Mouse (Mus musculus) midbrain, embryonic 11.5 days (tissue): ENCODE results near the gene Cnrip1. TPM values are rescaled to one million over a fixed set of nuclear protein-coding genes. Genes with fewer than 3 reads are reported as not detected.
"Not testable (repeated sequence)": the region's sequence is repeated elsewhere in the genome, so short reads cannot be mapped to it uniquely, and the experiment has no call there.

ENCODE experiments used
- ATAC-seq: fragments of 200-750 bp; cut with Nextera tagmentation; 2 replicates; pipeline ENCODE4 v1.8.0; 2017; ENCODE audit warnings: moderate TSS enrichment, moderate library complexity; ENCODE audit not compliant: low FRiP score
- DNase-seq: peaks from one replicate; pipeline ENCODE4 v3.0.0; 2015; ENCODE audit warnings: low spot score; ENCODE audit errors: missing footprints
- H3K27ac ChIP-seq: fragments of 300-500 bp; sonication (generic); 2 replicates; pipeline ENCODE4 v1.5.1; 2014; ENCODE audit warnings: low read depth, low read length
- H3K27me3 ChIP-seq: fragments of 300-500 bp; sonication (generic); 2 replicates; pipeline ENCODE4 v1.6.1; 2014; ENCODE audit warnings: mild to moderate bottlenecking, low read length, moderate library complexity, mixed read lengths; ENCODE audit not compliant: control insufficient read depth, insufficient read depth
- H3K36me3 ChIP-seq: fragments of 300-500 bp; sonication (generic); 2 replicates; pipeline ENCODE4 v1.6.1; 2014; ENCODE audit warnings: mild to moderate bottlenecking, low read length, moderate library complexity, mixed read lengths; ENCODE audit not compliant: control insufficient read depth, insufficient read depth
- H3K4me1 ChIP-seq: fragments of 300-500 bp; sonication (generic); 2 replicates; pipeline ENCODE4 v1.6.1; 2014; ENCODE audit warnings: low read length; ENCODE audit not compliant: control insufficient read depth, insufficient read depth
- H3K4me2 ChIP-seq: fragments of 300-500 bp; sonication (generic); 2 replicates; pipeline ENCODE4 v1.6.1; 2014; ENCODE audit warnings: mild to moderate bottlenecking, moderate library complexity
- H3K4me3 ChIP-seq: fragments of 300-500 bp; sonication (generic); 2 replicates; pipeline ENCODE4 v1.5.1; 2014; ENCODE audit warnings: low read depth, low read length
- H3K9ac ChIP-seq: fragments of 300-500 bp; sonication (generic); 2 replicates; pipeline ENCODE4 v1.6.1; 2014; ENCODE audit warnings: low read length
- H3K9me3 ChIP-seq: fragments of 300-500 bp; sonication (generic); 2 replicates; pipeline ENCODE4 v1.6.1; 2016; ENCODE audit warnings: low read length; ENCODE audit not compliant: control insufficient read depth
- WGBS: fragments of 180-500 bp; shearing (Covaris S2); extraction: QIAGEN DNeasy Blood & Tissue Kit; methylation state at CpG from one replicate; pipeline ENCODE4 v1.1.7; 2014; 5-methylcytosine and 5-hydroxymethylcytosine counted together
- polyA plus RNA-seq: library from polyadenylated mRNA; unstranded; fragments of >200 nt; fragmentation: Nextera tagmentation; extraction: Ambion mirVana; gene quantifications from 2 replicates; pipeline ENCODE4 v1.2.1, GENCODE M21; 2014

Cnrip1 gene
- polyA plus RNA-seq, 1 experiment from 2014 or later: 25.1 TPM

DNA sequence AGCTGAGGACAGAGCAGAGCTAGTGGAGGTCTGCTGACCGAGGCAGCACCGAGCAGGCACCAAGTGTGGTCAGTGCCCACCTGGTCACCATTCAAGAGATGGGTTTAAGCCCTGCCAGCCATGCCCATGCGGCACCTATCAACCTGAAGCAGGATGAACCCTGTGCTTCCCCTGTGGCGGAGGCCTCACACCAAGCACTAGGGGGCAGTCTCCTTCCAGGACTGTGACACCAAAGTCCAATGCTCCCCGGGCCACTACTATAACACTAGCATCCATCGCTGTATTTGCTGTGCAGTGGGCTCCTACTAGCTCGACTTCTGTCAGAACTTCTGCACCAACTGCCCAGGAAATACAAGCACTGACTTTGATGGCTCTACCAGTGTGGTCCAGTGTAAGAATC, 32.1 kb upstream of the Cnrip1 start:
- no peaks in the 10 kb centered on the region for H3K9me3 ChIP-seq
- no peak overlapping the region for H3K4me3 ChIP-seq
- 83% methylated on average over 7 of the region's 7 CpGs for WGBS
- H3K27ac ChIP-seq: no peak overlapping the region
- no peaks in the 10 kb centered on the region for H3K36me3 ChIP-seq
- H3K4me1 ChIP-seq: no peaks in the 10 kb centered on the region
- ATAC-seq (no peak), DNase-seq (no peak)
- H3K4me2 ChIP-seq: no peak overlapping the region
- H3K27me3 ChIP-seq: no peaks in the 10 kb centered on the region
- H3K9ac ChIP-seq: no peak overlapping the region

DNA sequence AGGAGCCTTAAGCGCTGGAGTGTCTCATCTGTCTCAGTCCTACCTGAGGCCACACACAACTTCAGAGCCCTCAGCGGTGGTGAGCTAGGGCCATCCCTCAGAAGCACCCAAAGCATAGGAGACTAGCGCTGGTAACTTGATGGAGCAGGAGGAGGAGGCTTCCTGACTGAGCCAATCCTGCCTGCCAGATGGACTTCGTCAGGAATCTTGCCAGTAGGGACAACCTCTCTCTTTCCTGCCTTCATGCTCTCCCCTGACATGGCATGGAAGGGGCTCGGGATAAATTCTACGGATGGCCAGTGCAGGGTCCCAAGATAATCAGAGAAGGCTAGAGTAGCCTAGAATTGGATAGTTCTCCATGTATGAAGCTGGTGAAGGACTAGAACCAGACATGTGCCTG, 28.2 kb upstream of the Cnrip1 start:
- no peaks in the 10 kb centered on the region for H3K4me1 ChIP-seq
- H3K36me3 ChIP-seq: no peaks in the 10 kb centered on the region
- H3K27me3 ChIP-seq: no peaks in the 10 kb centered on the region
- no peak overlapping the region for H3K9ac ChIP-seq
- H3K4me2 ChIP-seq: no peak overlapping the region
- ATAC-seq: no peak
- no peak overlapping the region for H3K27ac ChIP-seq
- no peak overlapping the region for H3K4me3 ChIP-seq
- DNase-seq: no peak
- H3K9me3 ChIP-seq: no peaks in the 10 kb centered on the region
- 88% methylated on average over 6 of the region's 6 CpGs for WGBS

DNA sequence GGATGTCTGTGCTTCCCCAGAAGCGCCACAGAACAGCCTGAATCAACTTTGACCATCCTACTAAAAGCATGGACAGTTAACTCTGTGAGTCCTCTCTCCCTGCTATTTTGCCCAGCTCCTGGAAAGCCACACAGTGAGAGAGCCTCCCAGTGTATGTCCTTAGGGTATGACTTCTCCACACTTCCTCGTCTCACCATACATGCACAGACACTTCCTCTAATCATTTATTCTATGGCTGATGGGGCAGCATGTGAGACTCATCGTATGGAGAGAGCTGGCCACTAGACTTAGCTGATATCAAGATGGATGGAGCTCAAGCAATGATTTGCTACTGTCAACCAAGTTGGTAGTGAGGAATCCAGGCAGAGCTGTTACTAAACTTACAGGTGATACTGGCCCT, 27.4 kb upstream of the Cnrip1 start:
- Histone ChIP-seq H3K4me3 (no peak overlapping the region), H3K36me3 (no peaks in the 10 kb centered on the region), H3K9ac (no peak overlapping the region), H3K4me1 (no peaks in the 10 kb centered on the region), H3K9me3 (no peaks in the 10 kb centered on the region), H3K4me2 (no peak overlapping the region), H3K27ac (no peak overlapping the region), H3K27me3 (no peaks in the 10 kb centered on the region)
- DNase-seq: no peak
- ATAC-seq: no peak
- 83% methylated on average over 3 of the region's 3 CpGs for WGBS

DNA sequence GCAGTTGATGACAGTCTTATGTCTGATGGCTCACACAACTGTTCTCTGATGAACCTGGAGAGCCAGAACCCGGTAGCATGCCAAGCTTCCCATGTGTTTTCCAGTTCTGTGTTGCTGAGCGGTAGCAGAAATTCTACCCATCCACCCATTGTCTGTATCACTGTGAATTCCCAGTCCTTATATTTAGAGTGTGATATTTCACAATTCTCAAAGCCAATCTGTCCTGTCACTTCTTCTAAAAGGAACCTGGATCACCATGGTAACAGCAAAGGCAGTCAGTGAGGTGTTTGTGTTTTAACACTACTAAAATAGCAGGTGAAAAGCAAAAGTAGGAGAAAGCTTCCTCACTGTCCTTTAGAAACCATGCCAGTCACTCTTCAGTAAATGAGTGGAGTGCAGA, 5.6 kb upstream of the Cnrip1 start:
- Histone ChIP-seq H3K27ac (no peak overlapping the region), H3K4me2 (no peak overlapping the region), H3K4me3 (no peak overlapping the region), H3K9me3 (no peaks in the 10 kb centered on the region), H3K36me3 (no peaks in the 10 kb centered on the region), H3K27me3 (no peaks in the 10 kb centered on the region), H3K9ac (no peak overlapping the region), H3K4me1 (no peaks in the 10 kb centered on the region)
- ATAC-seq (no peak), DNase-seq (no peak)
- 91% methylated on average over 2 of the region's 2 CpGs for WGBS

DNA sequence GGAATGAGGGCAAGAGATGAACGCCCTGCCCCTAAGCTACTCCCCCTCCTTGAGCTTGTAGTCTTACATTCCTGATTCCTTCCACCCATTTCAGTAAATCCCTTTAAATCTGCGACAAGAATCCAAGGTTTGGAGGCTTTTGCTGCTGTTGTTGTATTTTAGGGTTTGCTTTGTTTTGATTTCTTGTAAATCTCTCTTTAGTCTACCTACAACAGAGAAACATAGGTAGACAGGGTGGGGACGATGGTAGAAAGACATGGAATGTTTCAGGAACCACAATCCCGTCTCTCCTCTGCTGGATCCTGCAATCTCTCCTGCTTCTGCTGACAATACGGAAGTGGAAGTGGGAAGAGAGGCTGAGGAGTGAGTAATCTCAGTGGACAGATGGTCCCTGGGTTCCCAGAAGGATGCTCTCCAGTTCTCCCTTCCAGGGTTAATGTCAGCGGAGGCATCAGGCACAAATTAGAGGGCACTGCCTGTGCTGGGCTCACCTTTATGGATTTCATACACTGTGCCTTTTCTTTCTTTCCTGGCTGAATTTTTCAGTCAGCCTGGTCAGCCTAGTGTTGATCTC, 1.2 kb downstream of the Cnrip1 start:
- DNase-seq (no peak), ATAC-seq (peak; percentile 33)
- Histone ChIP-seq H3K36me3 (no peaks in the 10 kb centered on the region), H3K4me1 (peaks cover 8% of the 10 kb centered on the region), H3K4me2 (peak overlapping the region; percentile 78), H3K27ac (peak overlapping the region; percentile 14; the same call in 1 of the 2 replicates), H3K9ac (peak overlapping the region; percentile 85), H3K9me3 (no peaks in the 10 kb centered on the region), H3K27me3 (no peaks in the 10 kb centered on the region), H3K4me3 (peak overlapping the region; percentile 59)
- WGBS: 19% methylated on average over 6 of the region's 6 CpGs

DNA sequence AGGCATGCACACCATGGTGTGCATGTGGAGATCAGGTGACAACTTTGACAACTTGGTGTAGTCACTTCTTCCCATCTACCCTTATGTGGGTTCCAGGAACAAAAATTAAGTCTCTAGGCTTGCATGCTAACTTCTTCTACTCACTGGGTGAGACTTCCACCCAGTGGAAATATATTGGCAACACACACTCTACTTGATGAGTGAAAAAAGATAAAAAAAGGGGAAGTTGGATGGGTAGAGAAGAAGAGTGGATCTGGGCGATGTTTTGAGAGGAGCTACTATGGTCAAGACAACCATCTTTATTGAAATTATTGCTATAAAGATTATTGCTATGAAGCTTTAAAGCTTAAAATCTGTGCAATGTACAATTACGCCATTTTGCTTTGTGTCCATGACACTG, 18.0 kb downstream of the Cnrip1 start:
- H3K27ac ChIP-seq, H3K36me3 ChIP-seq, H3K27me3 ChIP-seq, H3K4me2 ChIP-seq, DNase-seq, H3K9ac ChIP-seq, H3K4me1 ChIP-seq, ATAC-seq, H3K9me3 ChIP-seq, H3K4me3 ChIP-seq: not testable (repeated sequence)
- WGBS: 93% methylated on average over 2 of the region's 2 CpGs

DNA sequence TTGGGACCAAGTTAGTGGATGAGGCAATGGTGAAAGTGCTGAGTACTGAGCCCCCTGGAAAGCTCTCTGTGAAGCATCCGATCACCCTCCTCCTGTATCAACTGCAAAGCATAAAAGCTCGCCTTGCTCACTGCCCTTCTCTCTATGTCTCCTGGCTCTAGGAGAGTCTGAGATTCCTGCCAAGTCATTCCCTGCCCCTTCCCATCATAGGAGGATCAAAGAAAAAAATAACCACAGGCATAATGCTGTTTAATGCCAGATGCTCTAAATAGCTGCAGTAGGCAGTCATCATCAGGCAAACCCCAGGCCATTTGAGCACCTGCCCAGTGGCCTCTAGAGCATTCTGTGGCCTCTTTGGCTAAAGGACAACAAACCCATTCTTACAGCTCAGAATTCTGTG, 24.3 kb downstream of the Cnrip1 start:
- no peaks in the 10 kb centered on the region for H3K27me3 ChIP-seq
- H3K27ac ChIP-seq: no peak overlapping the region
- no peaks in the 10 kb centered on the region for H3K4me1 ChIP-seq
- H3K9ac ChIP-seq: no peak overlapping the region
- H3K9me3 ChIP-seq: no peaks in the 10 kb centered on the region
- WGBS: 94% methylated on average over 2 of the region's 2 CpGs
- DNase-seq (no peak), ATAC-seq (no peak)
- H3K4me3 ChIP-seq: no peak overlapping the region
- no peaks in the 10 kb centered on the region for H3K36me3 ChIP-seq
- H3K4me2 ChIP-seq: no peak overlapping the region

DNA sequence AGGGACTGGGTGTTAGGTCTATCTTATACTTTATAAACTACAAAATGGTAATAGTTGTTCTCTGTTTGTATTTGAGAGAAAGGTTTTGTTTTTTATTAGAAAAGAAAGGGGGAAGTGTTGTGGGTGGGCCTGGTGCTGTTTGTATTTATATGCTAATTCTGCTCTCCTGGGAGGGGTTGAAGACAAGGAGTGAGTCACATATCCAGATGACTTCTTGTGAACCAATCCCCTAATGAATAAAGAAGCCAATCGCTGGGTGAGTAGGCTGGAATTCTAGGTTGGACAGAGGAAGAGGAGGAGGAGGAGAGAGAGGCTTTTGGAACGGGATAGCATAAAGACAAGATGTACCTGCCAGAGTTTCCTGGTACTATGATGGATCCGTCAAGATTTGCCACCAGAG, 30.7 kb downstream of the Cnrip1 start:
- Histone ChIP-seq H3K4me3 (no peak overlapping the region), H3K4me2 (no peak overlapping the region), H3K4me1 (no peaks in the 10 kb centered on the region), H3K9me3 (no peaks in the 10 kb centered on the region), H3K27ac (no peak overlapping the region), H3K27me3 (no peaks in the 10 kb centered on the region), H3K9ac (no peak overlapping the region), H3K36me3 (no peaks in the 10 kb centered on the region)
- WGBS: 69% methylated on average over 3 of the region's 3 CpGs
- DNase-seq (no peak), ATAC-seq (no peak)

DNA sequence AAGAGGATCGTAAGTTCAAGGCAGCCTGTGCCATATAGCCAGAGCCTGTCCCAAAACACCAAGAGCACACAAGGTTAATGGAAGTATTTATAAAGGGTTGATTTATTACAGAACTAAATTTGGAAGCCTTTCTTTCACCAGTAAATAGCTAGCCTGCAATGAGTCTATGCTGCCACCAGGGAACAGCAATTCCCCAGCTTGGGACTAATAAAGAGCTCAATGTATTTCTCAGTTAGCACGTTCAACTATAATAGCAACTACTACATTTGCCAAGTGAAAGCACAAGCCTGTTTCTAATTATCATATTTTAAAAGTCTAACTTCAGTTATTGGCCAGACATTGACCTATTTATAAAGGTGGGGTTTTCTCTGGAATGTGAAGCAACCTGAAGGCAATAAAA, 31.6 kb downstream of the Cnrip1 start:
- Histone ChIP-seq H3K36me3 (no peaks in the 10 kb centered on the region), H3K27me3 (no peaks in the 10 kb centered on the region), H3K4me2 (no peak overlapping the region), H3K4me1 (no peaks in the 10 kb centered on the region), H3K4me3 (no peak overlapping the region), H3K9me3 (no peaks in the 10 kb centered on the region), H3K9ac (no peak overlapping the region), H3K27ac (no peak overlapping the region)
- DNase-seq: no peak
- WGBS: 65% methylated on average over 2 of the region's 2 CpGs
- ATAC-seq: 0 out of 2 replicates have a peak, but pooled peaks have one; percentile 22

DNA sequence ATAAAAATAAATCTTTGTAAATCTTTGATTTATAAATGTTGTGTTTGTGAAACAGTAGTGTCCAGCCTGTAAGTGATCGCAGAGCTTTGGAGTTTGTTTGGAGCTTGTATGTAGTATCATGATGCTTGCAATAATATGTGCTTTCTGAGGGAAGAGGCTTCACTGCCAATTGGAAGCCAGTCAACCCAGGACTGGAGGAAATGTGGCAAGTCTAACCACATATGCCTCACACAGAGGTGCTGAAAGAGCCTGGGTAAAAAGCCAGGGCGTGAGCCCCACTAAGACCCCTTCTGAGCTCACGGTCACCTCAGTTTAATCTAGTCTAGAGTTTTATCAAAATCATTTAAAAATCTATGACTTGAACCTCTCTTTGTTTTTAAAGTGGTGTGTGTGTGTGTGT, 32.1 kb downstream of the Cnrip1 start:
- 91% methylated on average over 3 of the region's 3 CpGs for WGBS
- H3K4me2 ChIP-seq: no peak overlapping the region
- H3K27me3 ChIP-seq: no peaks in the 10 kb centered on the region
- no peaks in the 10 kb centered on the region for H3K4me1 ChIP-seq
- DNase-seq (no peak), ATAC-seq (no peak)
- H3K9ac ChIP-seq: no peak overlapping the region
- H3K4me3 ChIP-seq: no peak overlapping the region
- H3K36me3 ChIP-seq: no peaks in the 10 kb centered on the region
- no peak overlapping the region for H3K27ac ChIP-seq
- H3K9me3 ChIP-seq: no peaks in the 10 kb centered on the region
